Mouse (Mus musculus) erythroblast, embryonic 14.5 days (primary cell): ENCODE results near the gene Zfhx3.

Experiments
- GATA1 ChIP-seq: IDR thresholded peaks from 2 replicates; pipeline ENCODE4 v1.6.1; 2012; ENCODE audit warnings: low read length, inconsistent platforms, mixed read lengths
- TAL1 ChIP-seq: IDR thresholded peaks from 3 replicates; pipeline ENCODE4 v1.6.1; 2012; ENCODE audit warnings: low read length, inconsistent platforms, mixed read lengths

GRCm38 (mm10) chr8:108910843-108911242 lies 968.4 kb downstream of the Zfhx3 start:
- TF ChIP-seq GATA1 (no peak), TAL1 (no peak)
